Mouse (Mus musculus): Measurements from ENCODE around the gene Cnot8. TPM values are rescaled to one million over a fixed set of nuclear protein-coding genes. Genes with fewer than 3 reads are reported as not detected.
"Not testable (repeated sequence)": the region's sequence is repeated elsewhere in the genome, so short reads cannot be mapped to it uniquely, and the experiment has no call there.

The Cnot8 gene
- total RNA-seq, 1 experiment: 60.6 TPM

GRCm38 (mm10) chr11:58096160-58096559 is 7.8 kb upstream of the Cnot8 start:
- in situ Hi-C loops (cut with MboI; ENCODE audit: low sequenced_read_pairs in 2 of 2, unreplicated experiment in 2 of 2): loop anchor here in 1 of 2 experiments (10.0 kb wide), 1 partner anchor 141 kb away; no protein-coding TSS in a partner anchor
- H3K4me1 ChIP-seq (ENCODE audit: control insufficient read depth in 2 of 2, insufficient read depth in 2 of 2, low read length in 2 of 2, poor library complexity in 1 of 2): peaks cover 2 to 8% of the 10 kb centered on the region in 2 experiments; a peak in 3 of 4 replicates
- H3K36me3 ChIP-seq (ENCODE audit: control insufficient read depth, insufficient read depth, low read length, poor library complexity, severe bottlenecking): no peaks in the 10 kb centered on the region
- TF ChIP-seq CHD2 (IDR thresholded peaks at IDR 0.05; ENCODE audit: low read depth, low read length): no peak
- no peak for TF ChIP-seq ZC3H11A (IDR thresholded peaks at IDR 0.05; ENCODE audit: borderline replicate concordance, low read depth, low read length)
- TF ChIP-seq HCFC1 (IDR thresholded peaks at IDR 0.05; ENCODE audit: borderline replicate concordance, insufficient read depth, low read length): no peak
- H3K9me3 ChIP-seq (ENCODE audit: control insufficient read depth, insufficient read depth, low read depth, low read length): no peaks in the 10 kb centered on the region
- no peak overlapping the region for H3K4me3 ChIP-seq (ENCODE audit: insufficient read depth in 1 of 2, low read depth in 1 of 2, low read length in 2 of 2, poor library complexity in 1 of 2, severe bottlenecking in 1 of 2)
- no peak for DNase-seq (ENCODE audit: low read depth, low spot score)
- no peak overlapping the region for H3K27ac ChIP-seq (ENCODE audit: insufficient read depth, low read depth, low read length, poor library complexity, severe bottlenecking)
- no peak overlapping the region for H3K9ac ChIP-seq (ENCODE audit: insufficient read depth, low read depth, low read length, poor library complexity, severe bottlenecking)

DNA sequence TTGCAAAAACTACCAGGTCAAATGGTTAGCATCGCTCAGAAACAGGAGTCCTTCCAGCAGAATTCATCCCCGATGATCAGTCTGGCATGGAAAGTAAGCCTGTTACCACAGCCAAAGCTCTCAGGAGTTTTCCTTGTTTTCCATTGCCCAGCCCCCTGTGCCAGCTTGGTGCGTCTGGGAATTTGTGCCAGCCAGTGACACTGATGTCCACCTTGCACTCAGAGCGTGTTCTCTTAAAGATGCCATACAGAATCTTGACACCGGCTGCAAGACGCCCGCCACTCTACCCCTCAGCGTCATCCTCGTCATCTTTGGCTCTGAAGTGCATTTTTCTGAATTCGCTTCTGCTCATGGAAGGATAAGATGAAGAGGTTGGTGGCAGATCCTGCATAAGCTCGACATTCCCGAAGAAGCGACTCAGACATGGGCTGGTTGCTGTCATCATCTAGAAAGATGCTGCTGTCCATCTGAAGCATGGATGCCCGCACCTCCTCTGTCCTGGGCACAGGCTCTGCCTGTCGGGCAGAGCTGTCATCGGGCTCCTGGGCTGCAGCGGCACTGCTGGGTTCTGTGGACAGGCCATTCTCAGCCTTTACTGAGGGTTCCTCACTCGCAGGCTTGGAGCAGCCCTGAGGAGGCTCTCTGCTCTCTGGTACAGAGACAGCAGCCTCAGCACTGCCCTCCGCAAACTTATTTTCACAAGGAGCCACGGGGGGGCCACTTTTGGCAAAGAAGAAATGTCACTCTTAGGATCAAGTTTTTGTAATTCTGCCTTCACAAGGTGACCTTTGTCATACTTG is 6.9 kb upstream of the Cnot8 start:
- no peak for DNase-seq (ENCODE audit: low read depth, low spot score)
- H3K36me3 ChIP-seq (ENCODE audit: control insufficient read depth, insufficient read depth, low read length, poor library complexity, severe bottlenecking): no peaks in the 10 kb centered on the region
- H3K4me1 ChIP-seq (ENCODE audit: control insufficient read depth in 2 of 2, insufficient read depth in 2 of 2, low read length in 2 of 2, poor library complexity in 1 of 2): peaks cover 2 to 8% of the 10 kb centered on the region in 2 experiments; a peak in 3 of 4 replicates
- no peak overlapping the region for H3K9ac ChIP-seq (ENCODE audit: insufficient read depth, low read depth, low read length, poor library complexity, severe bottlenecking)
- in situ Hi-C loops (cut with MboI; ENCODE audit: low sequenced_read_pairs in 2 of 2, unreplicated experiment in 2 of 2): loop anchor here in 1 of 2 experiments (10.0 kb wide), 1 partner anchor 142 kb away; no protein-coding TSS in a partner anchor
- no peak overlapping the region for H3K4me3 ChIP-seq (ENCODE audit: insufficient read depth in 1 of 2, low read depth in 1 of 2, low read length in 2 of 2, poor library complexity in 1 of 2, severe bottlenecking in 1 of 2)
- H3K27ac ChIP-seq (ENCODE audit: insufficient read depth, low read depth, low read length, poor library complexity, severe bottlenecking): no peak overlapping the region
- TF ChIP-seq ZC3H11A (IDR thresholded peaks at IDR 0.05; ENCODE audit: borderline replicate concordance, low read depth, low read length): no peak
- TF ChIP-seq ZNF384 (IDR thresholded peaks at IDR 0.05; ENCODE audit: low read depth, low read length): no peak
- no peak for TF ChIP-seq MAFK (IDR thresholded peaks at IDR 0.05; ENCODE audit: insufficient read depth, low read depth, low read length)
- no peak for TF ChIP-seq CHD2 (IDR thresholded peaks at IDR 0.05; ENCODE audit: low read depth, low read length)
- TF ChIP-seq HCFC1 (IDR thresholded peaks at IDR 0.05; ENCODE audit: borderline replicate concordance, insufficient read depth, low read length): no peak
- no peaks in the 10 kb centered on the region for H3K9me3 ChIP-seq (ENCODE audit: control insufficient read depth, insufficient read depth, low read depth, low read length)

DNA sequence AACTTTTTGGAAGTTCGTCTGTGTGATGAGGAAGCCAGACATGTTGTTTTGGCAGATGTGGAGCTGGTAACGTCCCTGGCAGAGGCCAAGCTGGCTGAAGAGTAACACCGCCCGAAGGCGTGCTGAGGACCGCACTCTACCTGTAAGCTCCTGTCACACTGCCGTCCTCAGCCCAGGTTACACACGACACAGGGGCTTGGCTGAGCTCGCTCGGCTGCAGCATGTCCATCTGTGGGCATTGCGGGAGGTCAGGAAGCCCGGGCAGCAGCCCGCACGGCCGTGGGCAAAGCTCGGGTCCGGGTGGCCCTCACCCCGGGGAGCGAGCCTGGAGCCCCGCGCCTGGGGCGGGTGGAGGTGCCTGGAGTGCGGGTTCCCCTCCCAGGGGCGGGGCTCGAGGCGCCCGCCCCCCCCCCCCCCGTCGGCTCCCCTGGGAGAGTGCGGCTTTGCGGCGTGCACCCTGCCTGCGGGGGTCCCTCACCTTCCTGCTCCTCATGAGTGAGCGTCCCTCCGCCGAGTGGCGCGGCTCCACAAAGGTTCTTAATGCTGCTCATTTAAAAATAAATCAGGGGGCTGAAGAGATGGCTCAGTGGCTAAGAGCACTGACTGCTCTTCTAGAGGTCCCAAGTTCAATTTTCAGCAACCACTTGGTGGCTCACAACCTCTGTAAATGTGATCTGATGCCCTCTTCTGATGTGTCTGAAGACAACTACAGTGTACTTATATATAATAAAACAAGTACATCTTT is 6.2 kb upstream of the Cnot8 start:
- no peak overlapping the region for H3K27ac ChIP-seq (ENCODE audit: insufficient read depth, low read depth, low read length, poor library complexity, severe bottlenecking)
- peak overlapping the region; percentile 6; the same call in 1 of the 2 replicates for H3K9ac ChIP-seq (ENCODE audit: insufficient read depth, low read depth, low read length, poor library complexity, severe bottlenecking)
- H3K36me3 ChIP-seq (ENCODE audit: control insufficient read depth, insufficient read depth, low read length, poor library complexity, severe bottlenecking): no peaks in the 10 kb centered on the region
- peaks cover 0 to 6% of the 10 kb centered on the region in 2 experiments; a peak in 3 of 4 replicates for H3K4me1 ChIP-seq (ENCODE audit: control insufficient read depth in 2 of 2, insufficient read depth in 2 of 2, low read length in 2 of 2, poor library complexity in 1 of 2)
- in situ Hi-C loops (cut with MboI; ENCODE audit: low sequenced_read_pairs in 2 of 2, unreplicated experiment in 2 of 2): loop anchor here in 1 of 2 experiments (10.0 kb wide), 1 partner anchor 143 kb away; no protein-coding TSS in a partner anchor
- H3K4me3 ChIP-seq (ENCODE audit: insufficient read depth in 1 of 2, low read depth in 1 of 2, low read length in 2 of 2, poor library complexity in 1 of 2, severe bottlenecking in 1 of 2): peak overlapping the region; percentile 36 to 62; a peak in 3 of 4 replicates
- no peak for DNase-seq (ENCODE audit: low read depth, low spot score)
- TF ChIP-seq ZNF384 (IDR thresholded peaks at IDR 0.05; ENCODE audit: low read depth, low read length) (no peak), ZC3H11A (IDR thresholded peaks at IDR 0.05; ENCODE audit: borderline replicate concordance, low read depth, low read length) (no peak), HCFC1 (IDR thresholded peaks at IDR 0.05; ENCODE audit: borderline replicate concordance, insufficient read depth, low read length) (no peak), CHD2 (IDR thresholded peaks at IDR 0.05; ENCODE audit: low read depth, low read length) (no peak), MAFK (IDR thresholded peaks at IDR 0.05; ENCODE audit: insufficient read depth, low read depth, low read length) (no peak)
- no peaks in the 10 kb centered on the region for H3K9me3 ChIP-seq (ENCODE audit: control insufficient read depth, insufficient read depth, low read depth, low read length)

DNA sequence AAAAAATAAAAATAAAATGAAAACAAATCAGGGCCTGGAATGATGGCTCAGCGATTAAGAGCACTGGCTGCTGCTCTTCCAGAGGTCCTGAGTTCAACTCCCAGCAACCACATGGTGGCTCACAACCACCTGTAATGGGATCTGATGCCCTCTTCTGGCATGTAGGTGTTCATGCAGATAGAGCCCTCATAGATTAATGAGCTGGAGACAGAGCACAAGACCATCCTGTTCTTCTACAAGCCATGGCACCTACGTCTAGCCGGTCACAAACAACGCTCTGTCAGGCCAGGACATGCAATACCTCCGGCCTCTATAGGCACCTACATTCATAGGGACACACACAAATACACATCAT is 5.6 kb upstream of the Cnot8 start:
- H3K4me3 ChIP-seq (ENCODE audit: insufficient read depth in 1 of 2, low read depth in 1 of 2, low read length in 2 of 2, poor library complexity in 1 of 2, severe bottlenecking in 1 of 2); H3K9ac ChIP-seq (ENCODE audit: insufficient read depth, low read depth, low read length, poor library complexity, severe bottlenecking); DNase-seq (ENCODE audit: low read depth, low spot score); H3K9me3 ChIP-seq (ENCODE audit: control insufficient read depth, insufficient read depth, low read depth, low read length); H3K27ac ChIP-seq (ENCODE audit: insufficient read depth, low read depth, low read length, poor library complexity, severe bottlenecking); H3K36me3 ChIP-seq (ENCODE audit: control insufficient read depth, insufficient read depth, low read length, poor library complexity, severe bottlenecking); H3K4me1 ChIP-seq (ENCODE audit: control insufficient read depth in 2 of 2, insufficient read depth in 2 of 2, low read length in 2 of 2, poor library complexity in 1 of 2): not testable (repeated sequence)
- in situ Hi-C loops (cut with MboI; ENCODE audit: low sequenced_read_pairs in 2 of 2, unreplicated experiment in 2 of 2): loop anchor here in 1 of 2 experiments (10.0 kb wide), 1 partner anchor 144 kb away; no protein-coding TSS in a partner anchor
- 0 out of 2 replicates have a peak, but pooled peaks have one; percentile 7 for TF ChIP-seq MAFK (IDR thresholded peaks at IDR 0.05; ENCODE audit: insufficient read depth, low read depth, low read length)
